Mouse (Mus musculus): ENCODE measurements around the gene Cdh5. TPM values are rescaled to one million over a fixed set of nuclear protein-coding genes. Genes with fewer than 3 reads are reported as not detected.

Cdh5 gene
- polyA plus RNA-seq, 1 experiment from 2014 or later, result 12.1 TPM

DNA sequence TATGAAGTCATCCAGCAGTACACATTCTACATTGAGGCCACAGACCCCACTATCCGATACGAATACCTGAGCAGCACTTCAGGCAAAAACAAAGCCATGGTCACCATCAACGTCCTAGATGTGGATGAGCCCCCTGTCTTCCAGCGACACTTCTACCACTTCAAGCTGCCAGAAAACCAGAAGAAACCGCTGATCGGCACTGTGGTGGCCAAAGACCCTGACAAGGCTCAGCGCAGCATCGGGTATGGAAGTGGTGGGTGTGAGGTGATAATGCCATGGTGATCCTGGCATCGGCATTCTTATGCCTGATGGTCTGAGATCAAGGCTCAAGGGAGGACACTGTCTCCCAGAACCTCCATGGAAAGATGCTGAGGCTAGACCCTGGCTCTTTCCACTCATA, 29.5 kb downstream of the Cdh5 start:
- no peak for TF ChIP-seq CTCF (IDR thresholded peaks at IDR 0.05; ENCODE audit: low read depth)
- no peaks in the 10 kb centered on the region for H3K27me3 ChIP-seq (replicated peaks; ENCODE audit: control insufficient read depth, insufficient read depth, low read length)
- no peak overlapping the region for H3K27ac ChIP-seq (ENCODE audit: low read depth, low read length)
- H3K36me3 ChIP-seq (ENCODE audit: control insufficient read depth, insufficient read depth), result no peaks in the 10 kb centered on the region
- H3K4me3 ChIP-seq (ENCODE audit: low read depth, low read length), result no peak overlapping the region
- no peak overlapping the region for H3K4me2 ChIP-seq (replicated peaks; ENCODE audit: low read depth)
- ATAC-seq, result no peak
- H3K9me3 ChIP-seq (ENCODE audit: control insufficient read depth), result no peaks in the 10 kb centered on the region
- WGBS, result 92% methylated on average over 9 of the region's 9 CpGs
- no peaks in the 10 kb centered on the region for H3K4me1 ChIP-seq (replicated peaks; ENCODE audit: control insufficient read depth, insufficient read depth, low read length)
- no peak overlapping the region for H3K9ac ChIP-seq (ENCODE audit: low read depth, low read length)

DNA sequence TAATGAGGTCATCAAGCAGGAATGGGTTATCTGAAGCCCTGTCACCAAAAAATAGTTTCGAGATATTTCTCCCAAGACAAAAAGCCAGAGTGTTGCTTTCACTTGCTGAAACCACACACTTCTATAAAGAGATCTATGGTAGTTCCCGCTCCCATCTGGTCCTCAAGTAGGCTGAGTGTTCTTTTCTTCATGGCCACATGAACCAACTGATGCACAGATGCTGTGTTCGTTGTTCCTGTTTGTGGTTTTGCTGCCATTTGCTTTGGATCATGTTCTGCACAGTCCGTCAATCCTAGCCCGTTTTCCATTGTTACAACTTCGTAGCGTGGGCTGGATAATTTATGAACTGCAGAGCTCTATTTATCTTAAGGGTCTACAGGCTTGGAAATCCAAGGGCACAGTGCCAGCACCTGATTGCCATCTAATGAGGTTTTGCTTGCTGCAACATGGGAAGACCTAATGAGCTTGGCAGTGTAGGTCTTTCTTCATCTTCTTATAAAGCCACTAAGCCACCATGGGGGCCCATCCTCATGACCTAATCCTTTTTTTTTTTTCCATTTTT, 30.1 kb downstream of the Cdh5 start:
- no peaks in the 10 kb centered on the region for H3K36me3 ChIP-seq (ENCODE audit: control insufficient read depth, insufficient read depth)
- 82% methylated on average over 7 of the region's 7 CpGs for WGBS
- no peak overlapping the region for H3K4me3 ChIP-seq (ENCODE audit: low read depth, low read length)
- H3K27ac ChIP-seq (ENCODE audit: low read depth, low read length), result no peak overlapping the region
- no peaks in the 10 kb centered on the region for H3K9me3 ChIP-seq (ENCODE audit: control insufficient read depth)
- TF ChIP-seq CTCF (IDR thresholded peaks at IDR 0.05; ENCODE audit: low read depth), result no peak
- H3K4me1 ChIP-seq (replicated peaks; ENCODE audit: control insufficient read depth, insufficient read depth, low read length), result no peaks in the 10 kb centered on the region
- no peaks in the 10 kb centered on the region for H3K27me3 ChIP-seq (replicated peaks; ENCODE audit: control insufficient read depth, insufficient read depth, low read length)
- H3K9ac ChIP-seq (ENCODE audit: low read depth, low read length), result no peak overlapping the region
- no peak for ATAC-seq
- H3K4me2 ChIP-seq (replicated peaks; ENCODE audit: low read depth), result no peak overlapping the region

DNA sequence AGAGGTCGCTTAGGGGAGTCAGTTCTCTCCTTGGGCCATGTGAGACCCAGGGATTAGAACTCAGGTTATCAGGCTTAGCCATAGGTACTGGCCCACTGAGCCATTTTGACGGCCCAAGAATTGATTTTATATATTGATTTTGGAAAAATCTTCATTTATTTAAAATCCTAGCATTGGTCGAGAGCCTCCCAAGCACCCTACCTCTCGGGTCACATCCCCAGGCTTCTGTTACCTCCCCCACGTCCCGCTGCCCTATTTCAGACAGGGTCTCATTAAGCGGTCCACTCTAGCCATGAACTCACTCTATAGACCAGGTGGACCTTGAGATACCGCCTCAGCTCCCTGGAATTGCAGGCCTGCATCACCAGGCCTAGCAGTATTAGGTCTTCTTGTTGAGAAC, 33.1 kb downstream of the Cdh5 start:
- Histone ChIP-seq H3K36me3 (ENCODE audit: control insufficient read depth, insufficient read depth) (no peaks in the 10 kb centered on the region), H3K27ac (ENCODE audit: low read depth, low read length) (no peak overlapping the region), H3K9me3 (ENCODE audit: control insufficient read depth) (no peaks in the 10 kb centered on the region), H3K27me3 (replicated peaks; ENCODE audit: control insufficient read depth, insufficient read depth, low read length) (no peaks in the 10 kb centered on the region), H3K4me3 (ENCODE audit: low read depth, low read length) (no peak overlapping the region), H3K4me2 (replicated peaks; ENCODE audit: low read depth) (no peak overlapping the region), H3K4me1 (replicated peaks; ENCODE audit: control insufficient read depth, insufficient read depth, low read length) (no peaks in the 10 kb centered on the region), H3K9ac (ENCODE audit: low read depth, low read length) (no peak overlapping the region)
- ATAC-seq, result no peak
- 90% methylated on average over 8 of the region's 8 CpGs for WGBS
- no peak for TF ChIP-seq CTCF (IDR thresholded peaks at IDR 0.05; ENCODE audit: low read depth)

DNA sequence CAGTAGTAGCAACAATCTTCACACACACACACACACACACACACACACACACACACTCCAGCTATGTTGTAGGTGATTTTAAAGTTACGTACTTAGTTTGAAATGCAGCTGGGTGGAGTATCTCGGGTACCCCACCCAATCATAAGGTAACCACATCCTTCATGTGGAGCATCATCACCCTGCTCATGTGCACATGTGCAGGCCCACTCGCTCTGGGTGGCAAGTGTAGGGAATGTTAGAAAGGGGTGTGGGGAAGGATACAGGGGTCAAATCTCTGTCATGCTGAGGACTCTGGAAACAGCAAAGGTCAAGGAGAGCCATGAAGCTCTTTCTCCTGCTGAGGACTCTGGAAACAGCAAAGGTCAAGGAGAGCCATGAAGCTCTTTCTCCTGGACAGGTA, 34.9 kb downstream of the Cdh5 start:
- H3K4me2 ChIP-seq (replicated peaks; ENCODE audit: low read depth), result no peak overlapping the region
- no peak for ATAC-seq
- H3K27ac ChIP-seq (ENCODE audit: low read depth, low read length), result no peak overlapping the region
- H3K27me3 ChIP-seq (replicated peaks; ENCODE audit: control insufficient read depth, insufficient read depth, low read length), result no peaks in the 10 kb centered on the region
- no peak overlapping the region for H3K9ac ChIP-seq (ENCODE audit: low read depth, low read length)
- no peak for TF ChIP-seq CTCF (IDR thresholded peaks at IDR 0.05; ENCODE audit: low read depth)
- H3K36me3 ChIP-seq (ENCODE audit: control insufficient read depth, insufficient read depth), result no peaks in the 10 kb centered on the region
- H3K4me3 ChIP-seq (ENCODE audit: low read depth, low read length), result no peak overlapping the region
- no peaks in the 10 kb centered on the region for H3K4me1 ChIP-seq (replicated peaks; ENCODE audit: control insufficient read depth, insufficient read depth, low read length)
- WGBS, result 88% methylated on average over 3 of the region's 3 CpGs
- H3K9me3 ChIP-seq (ENCODE audit: control insufficient read depth), result no peaks in the 10 kb centered on the region

DNA sequence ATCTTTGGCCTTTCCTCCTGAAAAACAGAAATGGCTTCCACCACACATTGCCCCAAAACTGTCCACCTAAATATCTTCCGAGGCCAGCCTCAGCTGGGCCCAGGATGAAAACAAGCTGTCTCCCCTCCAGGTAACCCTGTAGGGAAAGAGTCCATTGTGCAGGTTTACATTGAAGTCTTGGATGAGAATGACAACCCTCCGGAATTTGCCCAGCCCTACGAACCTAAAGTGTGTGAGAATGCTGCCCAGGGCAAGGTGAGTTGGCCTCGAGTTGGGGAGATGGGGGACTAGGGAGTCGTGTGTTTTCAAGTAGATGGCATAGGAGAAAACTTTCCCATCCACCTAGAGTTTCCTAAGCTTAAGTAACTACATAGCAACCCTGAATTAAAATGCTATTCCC, 36.2 kb downstream of the Cdh5 start:
- no peak overlapping the region for H3K9ac ChIP-seq (ENCODE audit: low read depth, low read length)
- no peak overlapping the region for H3K4me2 ChIP-seq (replicated peaks; ENCODE audit: low read depth)
- no peaks in the 10 kb centered on the region for H3K4me1 ChIP-seq (replicated peaks; ENCODE audit: control insufficient read depth, insufficient read depth, low read length)
- H3K9me3 ChIP-seq (ENCODE audit: control insufficient read depth), result no peaks in the 10 kb centered on the region
- no peak overlapping the region for H3K27ac ChIP-seq (ENCODE audit: low read depth, low read length)
- no peak overlapping the region for H3K4me3 ChIP-seq (ENCODE audit: low read depth, low read length)
- no peak for ATAC-seq
- no peaks in the 10 kb centered on the region for H3K27me3 ChIP-seq (replicated peaks; ENCODE audit: control insufficient read depth, insufficient read depth, low read length)
- WGBS, result 76% methylated on average over 5 of the region's 5 CpGs
- TF ChIP-seq CTCF (IDR thresholded peaks at IDR 0.05; ENCODE audit: low read depth), result no peak
- H3K36me3 ChIP-seq (ENCODE audit: control insufficient read depth, insufficient read depth), result no peaks in the 10 kb centered on the region

DNA sequence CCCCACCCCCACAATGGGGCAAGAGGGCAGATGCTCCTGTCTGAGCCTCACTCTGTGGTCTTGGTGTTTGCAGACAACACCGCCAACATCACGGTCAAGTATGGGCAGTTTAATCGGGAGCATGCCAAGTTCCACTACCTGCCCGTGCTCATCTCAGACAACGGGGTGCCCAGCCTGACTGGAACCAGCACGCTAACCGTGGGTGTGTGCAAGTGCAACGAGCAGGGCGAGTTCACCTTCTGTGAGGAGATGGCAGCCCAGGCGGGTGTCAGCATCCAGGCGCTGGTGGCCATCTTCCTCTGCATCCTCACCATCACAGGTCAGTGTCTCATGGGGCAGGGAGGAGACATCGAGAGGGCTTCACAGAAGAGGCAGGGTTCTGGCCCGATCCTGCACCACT, 39.2 kb downstream of the Cdh5 start:
- Histone ChIP-seq H3K9me3 (ENCODE audit: control insufficient read depth) (no peaks in the 10 kb centered on the region), H3K27ac (ENCODE audit: low read depth, low read length) (no peak overlapping the region), H3K9ac (ENCODE audit: low read depth, low read length) (no peak overlapping the region), H3K27me3 (replicated peaks; ENCODE audit: control insufficient read depth, insufficient read depth, low read length) (no peaks in the 10 kb centered on the region), H3K4me1 (replicated peaks; ENCODE audit: control insufficient read depth, insufficient read depth, low read length) (no peaks in the 10 kb centered on the region), H3K4me2 (replicated peaks; ENCODE audit: low read depth) (no peak overlapping the region), H3K4me3 (ENCODE audit: low read depth, low read length) (no peak overlapping the region), H3K36me3 (ENCODE audit: control insufficient read depth, insufficient read depth) (no peaks in the 10 kb centered on the region)
- 85% methylated on average over 13 of the region's 13 CpGs for WGBS
- no peak for ATAC-seq
- no peak for TF ChIP-seq CTCF (IDR thresholded peaks at IDR 0.05; ENCODE audit: low read depth)

DNA sequence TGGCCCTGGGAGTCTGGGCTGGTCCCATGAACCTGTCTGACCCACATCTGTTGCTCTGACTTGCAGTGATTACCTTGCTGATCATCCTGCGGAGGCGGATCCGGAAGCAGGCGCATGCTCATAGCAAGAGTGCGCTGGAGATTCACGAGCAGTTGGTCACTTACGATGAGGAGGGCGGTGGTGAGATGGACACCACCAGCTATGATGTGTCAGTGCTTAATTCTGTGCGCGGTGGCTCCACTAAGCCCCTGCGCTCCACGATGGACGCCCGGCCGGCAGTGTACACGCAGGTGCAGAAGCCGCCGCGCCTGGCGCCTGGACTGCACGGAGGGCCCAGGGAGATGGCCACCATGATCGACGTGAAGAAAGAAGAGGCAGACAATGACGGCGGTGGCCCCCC, 41.0 kb downstream of the Cdh5 start:
- no peak for TF ChIP-seq CTCF (IDR thresholded peaks at IDR 0.05; ENCODE audit: low read depth)
- 84% methylated on average over 25 of the region's 25 CpGs for WGBS
- H3K9me3 ChIP-seq (ENCODE audit: control insufficient read depth), result no peaks in the 10 kb centered on the region
- ATAC-seq, result no peak
- H3K36me3 ChIP-seq (ENCODE audit: control insufficient read depth, insufficient read depth), result no peaks in the 10 kb centered on the region
- no peak overlapping the region for H3K4me3 ChIP-seq (ENCODE audit: low read depth, low read length)
- H3K27ac ChIP-seq (ENCODE audit: low read depth, low read length), result no peak overlapping the region
- H3K27me3 ChIP-seq (replicated peaks; ENCODE audit: control insufficient read depth, insufficient read depth, low read length), result no peaks in the 10 kb centered on the region
- no peak overlapping the region for H3K9ac ChIP-seq (ENCODE audit: low read depth, low read length)
- H3K4me2 ChIP-seq (replicated peaks; ENCODE audit: low read depth), result no peak overlapping the region
- H3K4me1 ChIP-seq (replicated peaks; ENCODE audit: control insufficient read depth, insufficient read depth, low read length), result no peaks in the 10 kb centered on the region

All from intestine, postnatal 0 days (tissue).